Mouse (Mus musculus): ENCODE measurements around the gene Scrn2.

DNA sequence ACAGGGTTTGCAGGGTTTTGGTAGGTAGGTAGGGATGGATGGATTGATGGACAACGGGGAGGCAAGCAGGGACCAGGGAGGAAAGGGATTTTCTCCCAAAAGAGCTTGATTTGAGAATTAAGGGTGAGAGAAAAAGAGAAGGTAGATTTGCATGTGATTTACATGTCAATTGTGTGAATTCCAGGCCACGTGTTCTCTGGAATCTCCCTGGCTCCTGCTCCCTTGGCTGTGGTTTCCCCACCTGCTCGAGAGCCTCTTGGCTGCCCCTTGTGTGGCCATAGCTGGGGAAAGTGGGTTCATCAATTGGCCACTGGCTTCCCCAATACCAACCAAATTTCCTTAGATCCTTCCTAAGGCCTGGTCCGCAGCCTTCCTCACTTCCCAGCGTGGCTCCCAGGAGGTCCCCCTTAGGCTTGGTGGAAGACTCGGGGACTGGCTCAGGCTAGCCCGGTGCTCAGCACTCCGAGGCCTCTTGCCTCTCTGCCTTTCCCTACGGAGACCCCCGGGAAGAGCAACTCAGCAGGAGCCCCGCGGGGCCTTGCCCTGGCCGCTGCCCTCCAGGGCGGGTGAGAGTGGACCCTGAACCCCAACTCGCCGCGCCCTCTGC, 32.9 kb upstream of the Scrn2 start:
- no peak for TF ChIP-seq CTCF (IDR thresholded peaks at IDR 0.05; ENCODE audit: extremely low read depth, insufficient read length, insufficient replicate concordance, low read depth, low read length)
- TF ChIP-seq POLR2A (IDR thresholded peaks at IDR 0.05; ENCODE audit: low read depth, low read length) = no peak

All from small intestine, adult 2 months (tissue).